Mouse (Mus musculus) lung, embryonic 16.5 days (tissue): ENCODE measurements at regions not wholly inside any gene's neighbourhood (a gene's known extent, or its start where the extent isn't known, plus 50 kb on each side); places are given as distances from the start of the nearest gene placed in this dataset.
"Not testable (repeated sequence)": the region's sequence is repeated elsewhere in the genome, so short reads cannot be mapped to it uniquely, and the experiment has no call there.

Experiments used
- ATAC-seq: fragments of 200-750 bp; cut with Nextera tagmentation; 2 replicates; pipeline ENCODE4 v1.8.0; 2017; ENCODE audit warnings: low read depth, mild to moderate bottlenecking, moderate library complexity
- H3K27ac ChIP-seq: fragments of 300-500 bp; sonication (generic); 2 replicates; pipeline ENCODE4 v1.5.1; 2014; ENCODE audit warnings: mild to moderate bottlenecking, control low read depth, low read length
- H3K27me3 ChIP-seq: fragments of 300-500 bp; sonication (generic); 2 replicates; pipeline ENCODE4 v1.6.1; 2014; ENCODE audit warnings: low read depth, low read length, mixed read lengths; ENCODE audit not compliant: control insufficient read depth, insufficient read depth
- H3K36me3 ChIP-seq: fragments of 300-500 bp; sonication (generic); 2 replicates; pipeline ENCODE4 v1.6.1; 2014; ENCODE audit warnings: low read length; ENCODE audit not compliant: control insufficient read depth, insufficient read depth
- H3K4me1 ChIP-seq: fragments of 300-500 bp; sonication (generic); replicated peaks from 2 replicates; pipeline ENCODE4 v1.6.1; 2014; ENCODE audit warnings: low read length, mixed read lengths; ENCODE audit not compliant: control insufficient read depth, insufficient read depth
- H3K4me2 ChIP-seq: fragments of 300-500 bp; sonication (generic); 2 replicates; pipeline ENCODE4 v1.6.1; 2014; ENCODE audit warnings: low read depth, low read length, control low read depth
- H3K4me3 ChIP-seq: fragments of 300-500 bp; sonication (generic); 2 replicates; pipeline ENCODE4 v1.5.1; 2014; ENCODE audit warnings: mild to moderate bottlenecking, low read length, control low read depth
- H3K9ac ChIP-seq: fragments of 300-500 bp; sonication (generic); 2 replicates; pipeline ENCODE4 v1.6.1; 2014; ENCODE audit warnings: low read length, control low read depth
- H3K9me3 ChIP-seq: fragments of 300-500 bp; sonication (generic); 2 replicates; pipeline ENCODE4 v1.6.1; 2016; ENCODE audit warnings: low read length; ENCODE audit not compliant: control insufficient read depth
- WGBS: fragments of 180-500 bp; shearing (Covaris S2); extraction: QIAGEN DNeasy Blood & Tissue Kit; methylation state at CpG from one replicate; pipeline ENCODE4 v1.1.7; 2014; 5-methylcytosine and 5-hydroxymethylcytosine counted together

DNA sequence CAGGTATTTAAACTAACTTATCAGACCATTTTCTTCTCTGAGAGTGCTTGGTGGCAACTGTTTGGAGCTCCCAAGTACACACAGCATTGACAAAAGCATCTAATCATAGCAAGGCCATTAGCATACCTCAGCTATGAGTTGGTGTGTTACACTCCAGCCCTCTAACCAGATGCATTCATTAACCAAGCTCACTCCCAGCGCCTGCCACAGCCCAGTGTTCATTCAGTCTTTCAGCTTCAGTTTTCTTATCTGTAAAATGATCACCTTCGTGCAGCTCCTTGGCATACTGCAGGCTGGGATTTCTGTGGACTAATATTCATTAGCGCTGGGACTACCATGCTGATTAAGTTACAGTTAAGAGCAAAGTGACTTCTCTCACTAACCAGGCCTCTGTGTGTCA lies 611.7 kb downstream of the Fam19a2 start:
- 43% methylated on average over 3 of the region's 3 CpGs for WGBS
- H3K36me3 ChIP-seq: no peaks in the 10 kb centered on the region
- no peak overlapping the region for H3K4me2 ChIP-seq
- no peak overlapping the region for H3K9ac ChIP-seq
- H3K27me3 ChIP-seq: no peaks in the 10 kb centered on the region
- H3K27ac ChIP-seq: no peak overlapping the region
- no peak overlapping the region for H3K4me3 ChIP-seq
- no peak for ATAC-seq
- no peaks in the 10 kb centered on the region for H3K4me1 ChIP-seq
- H3K9me3 ChIP-seq: no peaks in the 10 kb centered on the region

DNA sequence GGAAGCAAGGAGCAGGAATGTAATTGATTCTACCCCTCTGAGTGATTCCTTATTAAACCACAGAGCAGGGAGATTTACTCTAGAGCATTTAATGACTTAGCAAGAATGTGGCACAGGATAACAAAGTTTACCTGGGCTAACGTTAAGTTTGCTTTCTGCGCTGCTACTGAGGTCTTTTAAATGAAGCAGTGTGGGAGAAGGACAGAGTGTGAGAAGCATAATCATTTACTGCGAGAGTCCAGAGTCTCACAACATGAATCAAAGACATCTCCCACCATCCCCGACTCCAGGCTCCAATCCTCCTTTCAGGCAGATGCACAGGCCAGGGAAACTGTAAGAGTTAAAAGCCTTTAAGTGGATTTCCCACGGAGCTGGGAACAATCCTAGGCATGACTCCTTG lies 612.1 kb downstream of the Fam19a2 start:
- no peaks in the 10 kb centered on the region for H3K27me3 ChIP-seq
- no peaks in the 10 kb centered on the region for H3K4me1 ChIP-seq
- WGBS: 39% methylated on average over 5 of the region's 5 CpGs
- no peak overlapping the region for H3K4me3 ChIP-seq
- no peak overlapping the region for H3K9ac ChIP-seq
- no peak for ATAC-seq
- H3K9me3 ChIP-seq: no peaks in the 10 kb centered on the region
- H3K27ac ChIP-seq: no peak overlapping the region
- H3K4me2 ChIP-seq: no peak overlapping the region
- H3K36me3 ChIP-seq: no peaks in the 10 kb centered on the region

- Histone ChIP-seq H3K4me1 (no peaks in the 10 kb centered on the region), H3K27ac (no peak overlapping the region), H3K9ac (no peak overlapping the region), H3K4me3 (no peak overlapping the region), H3K36me3 (no peaks in the 10 kb centered on the region), H3K27me3 (no peaks in the 10 kb centered on the region), H3K9me3 (no peaks in the 10 kb centered on the region), H3K4me2 (no peak overlapping the region)
- no peak for ATAC-seq
- WGBS: 80% methylated on average over 3 of the region's 3 CpGs
Observed at GRCm38 (mm10) chr10:123888681-123889172, 624.9 kb downstream of the Fam19a2 start.

- Histone ChIP-seq H3K4me3 (no peak overlapping the region), H3K4me2 (no peak overlapping the region)
Observed at GRCm38 (mm10) chr10:123919054-123919453, 655.3 kb downstream of the Fam19a2 start.

GRCm38 (mm10) chr10:123929955-123930354 lies 666.2 kb downstream of the Fam19a2 start:
- Histone ChIP-seq H3K9me3 (no peaks in the 10 kb centered on the region), H3K36me3 (no peaks in the 10 kb centered on the region), H3K4me3 (no peak overlapping the region), H3K27me3 (no peaks in the 10 kb centered on the region), H3K4me1 (no peaks in the 10 kb centered on the region), H3K4me2 (no peak overlapping the region), H3K27ac (no peak overlapping the region), H3K9ac (no peak overlapping the region)
- 38% methylated on average over 1 of the region's 1 CpGs for WGBS
- no peak for ATAC-seq

More at GRCm38 (mm10) chr10:123919054-123919453, 655.3 kb downstream of the Fam19a2 start:
- Histone ChIP-seq H3K36me3 (no peaks in the 10 kb centered on the region), H3K27ac (no peak overlapping the region), H3K27me3 (no peaks in the 10 kb centered on the region), H3K9me3 (no peaks in the 10 kb centered on the region), H3K9ac (no peak overlapping the region), H3K4me1 (no peaks in the 10 kb centered on the region)
- no peak for ATAC-seq

DNA sequence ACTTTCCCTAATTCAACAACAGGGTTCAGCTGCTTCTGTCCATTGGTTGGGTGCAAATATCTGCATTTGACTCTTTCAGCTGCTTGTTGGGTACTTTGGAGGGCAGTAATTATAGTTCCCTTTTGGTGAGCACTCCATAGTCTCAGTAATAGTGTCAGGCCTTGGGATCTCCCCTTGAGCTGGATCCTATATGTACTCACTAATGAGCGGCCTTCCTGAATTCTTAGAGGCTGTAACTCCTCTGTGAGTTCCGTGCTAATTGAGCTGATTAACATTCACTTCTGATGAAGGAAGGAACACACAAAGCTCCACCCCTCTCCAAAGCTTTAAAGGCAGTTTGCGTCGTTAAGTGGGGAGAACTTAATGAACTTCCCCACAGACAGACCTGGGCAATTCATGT lies 674.9 kb downstream of the Fam19a2 start:
- H3K27ac ChIP-seq, H3K36me3 ChIP-seq, H3K4me3 ChIP-seq, H3K9ac ChIP-seq, H3K9me3 ChIP-seq, H3K4me2 ChIP-seq, ATAC-seq, H3K4me1 ChIP-seq, H3K27me3 ChIP-seq: not testable (repeated sequence)
- WGBS: 82% methylated on average over 4 of the region's 4 CpGs
